Mouse (Mus musculus) lung, postnatal 25 days (tissue): ENCODE measurements around the gene Rassf3.

Experiments used
- DNase-seq: peaks from one replicate; pipeline ENCODE4 v3.0.0; 2022; ENCODE audit warnings: low spot score

Gene Rassf3

GRCm38 (mm10) chr10:121461404-121462161 is 14.6 kb downstream of the Rassf3 start:
- DNase-seq = peak; percentile 72

GRCm38 (mm10) chr10:121459124-121459853 is 16.9 kb downstream of the Rassf3 start:
- no peak for DNase-seq

- no peak for DNase-seq
Observed at GRCm38 (mm10) chr10:121458408-121458807, 17.7 kb downstream of the Rassf3 start.

GRCm38 (mm10) chr10:121457381-121457780 is 18.8 kb downstream of the Rassf3 start:
- no peak for DNase-seq

GRCm38 (mm10) chr10:121455517-121455916 is 20.6 kb downstream of the Rassf3 start:
- no peak for DNase-seq

- DNase-seq = no peak
Observed at GRCm38 (mm10) chr10:121454708-121455475, 21.3 kb downstream of the Rassf3 start.

GRCm38 (mm10) chr10:121454033-121454432 is 22.1 kb downstream of the Rassf3 start:
- no peak for DNase-seq

GRCm38 (mm10) chr10:121445808-121446207 is 30.3 kb downstream of the Rassf3 start:
- peak; percentile 62 for DNase-seq

- no peak for DNase-seq
Observed at GRCm38 (mm10) chr10:121444198-121444597, 31.9 kb downstream of the Rassf3 start.

GRCm38 (mm10) chr10:121443791-121444190 is 32.4 kb downstream of the Rassf3 start:
- DNase-seq = no peak

- peak; percentile 63 for DNase-seq
Observed at GRCm38 (mm10) chr10:121439310-121439731, 36.8 kb downstream of the Rassf3 start.

GRCm38 (mm10) chr10:121438109-121438508 is 38.0 kb downstream of the Rassf3 start:
- DNase-seq = no peak

GRCm38 (mm10) chr10:121436693-121437092 is 39.5 kb downstream of the Rassf3 start:
- no peak for DNase-seq

- DNase-seq = no peak
Observed at GRCm38 (mm10) chr10:121436258-121436645, 39.9 kb downstream of the Rassf3 start.

- DNase-seq = no peak
Observed at GRCm38 (mm10) chr10:121435546-121436257, 40.4 kb downstream of the Rassf3 start.

- peak; percentile 58 for DNase-seq
Observed at GRCm38 (mm10) chr10:121434441-121435103, 41.6 kb downstream of the Rassf3 start.

GRCm38 (mm10) chr10:121432635-121433280 is 43.4 kb downstream of the Rassf3 start:
- DNase-seq = no peak

- peak; percentile 75 for DNase-seq
Observed at GRCm38 (mm10) chr10:121432041-121432634, 44.0 kb downstream of the Rassf3 start.

- no peak for DNase-seq
Observed at GRCm38 (mm10) chr10:121430764-121431540, 45.2 kb downstream of the Rassf3 start.
